Mouse (Mus musculus): ENCODE measurements around the gene Stk4. TPM values are rescaled to one million over a fixed set of nuclear protein-coding genes. Genes with fewer than 3 reads are reported as not detected.

Gene Stk4
- total RNA-seq, 2 experiments from 2014 or later, result 72.5 to 76.5 TPM

DNA sequence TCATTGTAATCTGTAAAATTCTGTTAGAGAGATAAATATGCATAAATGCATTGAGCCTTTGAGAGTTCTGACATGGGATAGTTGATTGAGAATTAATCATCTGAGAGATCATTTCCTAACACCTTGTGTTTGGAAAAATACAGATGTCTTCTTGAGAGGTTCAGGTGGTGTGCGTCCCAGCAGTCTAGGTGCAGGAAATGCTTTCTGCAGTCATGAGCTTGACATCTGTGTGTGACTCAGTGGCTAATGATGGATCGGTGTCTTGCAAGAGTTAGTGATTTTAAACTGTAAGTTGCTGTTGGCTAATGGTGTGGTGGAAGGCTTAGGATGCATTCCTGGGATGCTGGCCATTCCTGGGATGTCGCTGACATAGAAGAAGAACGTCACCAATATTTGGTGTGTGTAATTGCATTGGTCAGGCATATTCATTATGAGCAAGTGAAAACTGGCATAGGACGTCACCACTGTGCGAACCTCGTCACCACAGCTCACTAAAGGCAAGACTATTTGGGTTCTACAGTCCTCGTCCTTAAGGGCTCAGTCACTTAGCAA, 6.8 kb downstream of the Stk4 start:
- ATAC-seq (replicated peaks; ENCODE audit: low FRiP score, low TSS enrichment, poor library complexity, severe bottlenecking), result no peak

DNA sequence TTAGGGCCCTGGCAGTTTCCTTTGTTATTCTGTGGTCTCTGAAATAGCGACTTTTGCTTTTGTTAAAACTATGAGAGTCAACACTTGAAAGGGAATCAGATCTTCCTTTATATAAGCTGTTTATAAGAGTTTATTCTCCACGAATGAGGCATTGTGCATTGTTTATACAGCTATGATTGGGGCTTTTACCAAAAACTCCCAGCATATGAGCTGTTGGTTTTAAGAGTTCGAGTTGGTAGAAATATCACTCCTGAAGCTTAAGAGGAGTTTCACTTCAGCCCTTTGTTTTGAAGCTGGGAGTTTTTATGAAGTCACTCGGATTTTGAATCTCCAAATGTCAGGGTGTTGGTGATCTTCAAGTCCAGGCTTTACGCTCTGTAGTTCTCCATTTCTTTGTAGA, 7.8 kb downstream of the Stk4 start:
- ATAC-seq (replicated peaks; ENCODE audit: low FRiP score, low TSS enrichment, poor library complexity, severe bottlenecking), result no peak

DNA sequence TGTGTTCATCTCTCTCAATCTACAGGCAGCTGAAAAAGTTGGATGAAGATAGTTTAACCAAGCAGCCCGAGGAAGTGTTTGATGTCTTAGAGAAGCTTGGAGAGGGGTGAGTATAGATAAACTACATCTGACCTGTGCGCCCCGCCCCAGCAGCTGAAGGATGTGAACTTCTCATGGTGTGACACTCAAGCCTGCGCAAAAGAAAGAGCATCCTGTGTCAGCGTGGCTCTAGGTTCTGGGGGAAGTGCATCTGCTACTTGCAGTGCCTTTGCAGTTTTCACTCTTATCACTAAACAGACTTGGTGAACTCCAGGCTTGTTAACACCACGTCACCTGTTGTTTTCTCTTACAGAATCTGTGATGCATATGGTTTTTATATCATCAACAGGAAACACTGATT, 9.4 kb downstream of the Stk4 start:
- ATAC-seq (replicated peaks; ENCODE audit: low FRiP score, low TSS enrichment, poor library complexity, severe bottlenecking), result peak; percentile 72

DNA sequence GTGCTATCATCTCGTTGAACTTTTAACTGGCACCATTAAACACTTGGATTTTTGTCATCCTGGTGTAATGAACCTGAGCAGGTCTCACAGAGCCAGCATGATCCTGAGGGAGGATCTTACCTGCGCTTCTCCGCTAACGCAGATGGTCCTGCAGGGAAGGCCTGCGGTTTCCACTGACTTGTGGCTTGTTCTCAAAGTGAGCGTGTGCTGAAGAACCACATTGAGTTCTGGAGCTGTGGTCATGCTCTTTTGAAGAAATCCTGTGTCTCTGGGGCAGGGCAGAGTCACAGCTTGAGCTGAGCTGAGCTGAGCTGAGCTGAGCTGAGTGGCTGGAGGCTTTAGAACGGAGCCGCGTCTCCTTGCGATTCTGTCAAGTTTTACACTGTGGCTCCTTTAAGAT, 11.5 kb downstream of the Stk4 start:
- no peak for ATAC-seq (replicated peaks; ENCODE audit: low FRiP score, low TSS enrichment, poor library complexity, severe bottlenecking)

DNA sequence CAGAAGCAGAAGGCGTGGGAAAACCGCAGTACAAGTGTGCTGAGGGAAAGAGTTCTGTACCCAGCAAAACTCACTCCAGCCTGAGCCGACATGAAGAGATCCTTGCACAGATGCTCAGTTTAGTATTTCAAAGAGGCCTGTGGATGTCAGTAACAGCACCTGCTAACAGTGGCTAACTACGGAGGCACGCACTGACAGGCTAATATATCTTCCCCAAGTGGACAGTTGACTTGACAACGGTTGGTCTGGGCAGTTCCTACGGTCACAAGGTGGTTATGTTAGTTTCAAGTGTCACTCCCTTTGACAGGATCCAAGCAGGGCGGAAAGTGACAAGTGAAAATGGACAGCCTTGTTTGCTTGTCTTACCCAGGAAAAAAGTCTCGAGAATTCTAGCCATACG, 12.1 kb downstream of the Stk4 start:
- no peak for ATAC-seq (replicated peaks; ENCODE audit: low FRiP score, low TSS enrichment, poor library complexity, severe bottlenecking)

DNA sequence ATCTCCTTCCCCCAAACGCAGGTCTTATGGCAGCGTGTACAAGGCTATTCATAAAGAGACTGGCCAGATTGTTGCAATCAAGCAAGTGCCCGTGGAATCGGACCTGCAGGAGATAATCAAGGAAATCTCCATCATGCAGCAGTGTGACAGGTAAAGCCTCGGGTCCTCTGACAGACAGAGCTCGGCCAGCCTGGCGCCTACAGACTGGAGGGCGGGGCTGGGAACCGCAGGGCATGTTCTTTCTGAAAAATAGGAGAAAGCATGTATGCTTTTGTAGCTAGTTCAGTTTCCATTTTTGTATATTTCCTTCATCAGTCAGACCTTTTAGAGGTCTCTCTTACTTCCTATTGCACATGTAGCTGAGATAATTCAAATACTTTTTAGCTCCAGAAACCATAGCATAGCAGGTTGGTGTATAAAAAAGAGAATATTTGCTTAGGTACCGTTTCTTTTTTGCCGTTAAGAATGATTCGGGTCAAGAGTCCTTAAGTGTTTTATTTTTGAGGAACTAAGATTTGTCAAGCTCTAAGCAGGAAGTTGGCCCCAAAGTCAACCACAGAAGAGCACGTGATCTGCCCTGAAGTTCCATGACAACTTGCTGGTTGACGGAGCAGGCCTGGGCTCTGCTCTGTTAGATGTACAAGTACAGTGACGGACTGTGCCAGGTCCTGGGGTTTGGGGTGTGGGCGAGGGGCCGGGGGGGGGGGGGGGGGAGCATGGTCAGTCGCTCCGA, 13.7 kb downstream of the Stk4 start:
- peak; percentile 48 for ATAC-seq (replicated peaks; ENCODE audit: low FRiP score, low TSS enrichment, poor library complexity, severe bottlenecking)

DNA sequence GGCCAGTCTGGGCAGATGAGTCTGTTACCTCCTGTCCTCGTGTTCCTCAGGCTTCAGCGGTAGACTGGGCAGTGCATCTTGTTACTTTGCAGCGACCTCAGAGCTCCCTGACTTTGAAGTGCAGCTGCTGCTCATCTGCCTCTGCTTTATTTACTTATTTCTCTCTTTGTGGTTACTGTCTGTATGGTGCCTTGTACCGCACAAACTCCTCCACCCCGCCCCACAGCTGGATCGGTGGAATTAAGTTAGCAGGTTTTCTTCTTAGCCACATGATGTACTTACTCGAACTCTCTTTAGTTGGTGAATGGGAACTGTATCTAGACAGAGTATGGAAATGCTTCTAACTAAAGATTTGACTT, 14.2 kb downstream of the Stk4 start:
- no peak for ATAC-seq (replicated peaks; ENCODE audit: low FRiP score, low TSS enrichment, poor library complexity, severe bottlenecking)

DNA sequence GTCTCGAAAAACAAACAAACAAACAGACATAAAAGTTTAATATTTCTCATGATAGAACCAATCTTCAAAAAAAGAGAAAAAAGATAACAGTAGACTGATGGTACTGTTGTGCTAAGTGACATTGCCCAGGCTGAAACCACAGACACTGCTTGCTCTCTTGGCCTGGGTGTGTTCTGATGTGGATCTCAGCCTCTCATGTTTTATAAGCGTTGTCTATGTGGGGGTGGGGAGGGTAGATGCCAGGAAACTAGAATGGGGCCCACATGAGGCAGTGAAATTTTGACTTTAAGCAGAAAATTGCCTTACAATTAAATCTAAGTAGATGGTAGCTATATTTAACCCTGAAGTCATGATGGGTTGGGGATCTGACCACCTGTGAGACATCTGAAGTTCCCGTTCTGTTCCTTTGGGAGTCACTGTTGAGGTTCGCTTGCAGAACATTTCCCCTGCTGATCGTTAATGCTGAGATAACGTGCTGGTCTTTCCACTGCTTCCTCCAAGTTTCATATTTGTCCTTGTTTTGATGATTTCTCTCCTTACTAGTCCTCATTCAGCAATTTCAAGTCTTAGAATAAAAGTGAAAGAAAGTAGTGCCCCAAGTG, 17.4 kb downstream of the Stk4 start:
- ATAC-seq (replicated peaks; ENCODE audit: low FRiP score, low TSS enrichment, poor library complexity, severe bottlenecking), result no peak

DNA sequence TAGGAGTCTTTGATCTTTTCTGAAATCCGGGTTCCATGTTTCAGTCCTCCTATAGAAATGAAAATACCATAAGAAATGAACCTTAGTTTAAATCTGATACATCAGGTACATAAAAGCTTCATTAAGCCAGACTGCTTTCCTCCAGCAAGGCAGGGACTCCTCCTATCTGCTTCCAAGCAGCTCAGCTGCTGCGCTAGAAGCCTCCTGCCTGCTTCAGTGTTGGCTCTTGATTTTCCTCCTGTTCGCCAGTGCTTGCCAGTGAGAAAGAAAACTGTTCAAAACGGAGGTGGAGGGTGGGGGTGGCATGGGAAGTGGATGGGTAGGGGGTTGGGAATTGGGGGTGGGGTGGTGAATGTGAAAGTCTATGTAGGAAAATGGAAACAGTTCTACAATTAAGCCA, 19.4 kb downstream of the Stk4 start:
- no peak for ATAC-seq (replicated peaks; ENCODE audit: low FRiP score, low TSS enrichment, poor library complexity, severe bottlenecking)

DNA sequence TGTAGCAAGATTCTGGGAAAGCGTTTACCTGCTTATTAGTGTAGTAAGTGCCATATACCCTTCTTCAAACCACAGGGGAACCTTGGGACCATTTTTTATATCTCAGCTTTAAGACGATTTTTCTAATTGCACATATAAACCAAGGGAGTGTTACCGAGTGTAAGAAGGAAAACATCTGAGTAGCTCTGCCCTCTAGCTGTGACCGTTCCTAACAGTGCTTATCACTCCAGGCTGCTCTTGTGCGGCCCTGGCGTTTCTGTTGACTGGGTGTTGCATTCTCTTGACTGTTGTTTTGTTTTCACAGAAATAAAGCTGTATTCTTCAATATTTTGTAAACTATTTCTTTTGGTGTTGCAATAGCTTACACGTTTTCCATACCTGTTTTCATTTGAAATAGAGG, 24.0 kb downstream of the Stk4 start:
- peak; percentile 81 for ATAC-seq (replicated peaks; ENCODE audit: low FRiP score, low TSS enrichment, poor library complexity, severe bottlenecking)

DNA sequence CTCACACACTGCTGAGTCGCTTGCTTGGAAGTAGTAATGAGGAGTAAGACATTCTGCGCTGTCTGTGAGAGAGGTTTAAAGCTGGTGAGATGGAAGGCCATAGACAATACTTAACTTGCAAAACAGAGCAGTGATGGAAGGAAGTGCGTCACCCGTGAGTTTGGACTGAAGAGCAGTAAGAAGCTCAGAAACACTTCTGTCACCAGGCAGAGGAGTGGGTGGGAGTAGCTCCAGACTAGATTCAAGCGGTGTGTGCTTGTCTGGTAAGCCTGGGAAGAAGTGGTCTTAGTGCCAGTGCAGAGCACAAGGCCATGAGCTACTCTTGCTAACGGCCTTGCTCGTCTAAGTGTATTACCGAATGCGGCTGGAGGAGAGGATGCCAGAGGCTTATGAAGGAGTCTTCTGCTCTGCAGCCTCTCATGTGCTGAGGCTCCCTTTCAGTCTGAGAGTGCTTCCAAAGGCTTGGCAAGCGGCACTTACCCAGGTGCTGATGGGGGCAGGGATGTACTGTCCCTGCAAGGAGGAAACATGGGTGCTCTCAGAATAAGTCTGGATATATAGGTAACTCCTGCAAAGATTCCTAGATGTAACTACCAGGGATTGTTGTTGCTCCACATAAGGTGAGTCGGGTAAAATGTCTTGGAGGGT, 28.6 kb downstream of the Stk4 start:
- no peak for ATAC-seq (replicated peaks; ENCODE audit: low FRiP score, low TSS enrichment, poor library complexity, severe bottlenecking)

DNA sequence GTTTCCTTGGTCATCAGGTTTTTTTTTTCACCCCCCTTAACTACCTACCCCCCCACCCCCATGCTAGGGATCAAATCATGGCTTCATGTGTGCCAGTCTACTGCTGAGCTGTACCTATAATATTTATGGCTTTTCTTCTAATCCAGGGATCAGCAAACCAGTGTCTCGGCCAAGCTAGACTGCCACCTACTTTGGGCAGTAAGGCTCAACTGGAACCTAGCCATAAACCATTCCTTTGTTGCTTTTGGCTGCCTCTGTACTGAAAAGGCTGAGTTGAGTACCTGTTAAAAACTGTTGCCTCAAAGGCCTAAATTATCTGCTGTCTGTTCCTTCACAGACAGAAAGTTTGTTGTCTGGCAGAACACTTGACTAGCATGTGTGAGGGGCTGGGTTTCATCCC, 31.8 kb downstream of the Stk4 start:
- ATAC-seq (replicated peaks; ENCODE audit: low FRiP score, low TSS enrichment, poor library complexity, severe bottlenecking), result no peak

DNA sequence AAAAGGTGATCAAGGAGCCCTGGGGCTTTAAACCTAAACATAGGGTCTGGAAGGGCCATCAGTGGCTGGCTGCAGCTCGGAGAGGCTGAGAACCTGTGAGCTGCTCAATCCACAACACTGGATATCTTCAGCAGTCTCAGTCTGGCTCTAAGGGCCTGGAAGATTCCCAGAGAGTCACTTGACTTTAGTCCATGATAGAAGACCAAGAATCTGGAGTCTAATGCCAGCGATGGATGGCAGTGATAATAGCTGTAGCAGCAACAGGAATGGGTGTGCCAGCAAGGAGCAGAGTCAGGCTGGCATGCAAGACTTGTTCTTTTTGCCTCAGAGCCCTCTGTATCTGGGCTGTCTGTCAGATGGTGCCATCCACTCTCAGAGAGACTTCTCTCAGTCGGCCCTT, 32.2 kb downstream of the Stk4 start:
- no peak for ATAC-seq (replicated peaks; ENCODE audit: low FRiP score, low TSS enrichment, poor library complexity, severe bottlenecking)

DNA sequence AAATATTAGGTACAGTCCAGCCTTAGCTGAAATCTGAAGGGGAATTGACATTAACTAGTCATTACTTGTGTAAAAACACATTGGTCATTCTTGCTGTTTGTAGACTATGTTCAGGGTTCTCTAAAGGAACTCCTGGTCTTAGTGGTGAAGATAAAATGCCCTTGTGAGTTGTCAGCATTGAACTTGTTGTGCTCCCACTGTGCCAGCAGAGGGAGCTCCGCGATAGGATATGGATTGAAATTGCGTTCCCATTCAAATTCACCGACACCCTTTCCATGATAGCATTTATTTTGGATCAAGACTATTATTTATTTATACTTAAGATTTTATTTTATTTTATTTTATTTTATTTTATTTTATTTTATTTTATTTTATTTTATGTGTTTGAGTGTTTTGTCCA, 33.4 kb downstream of the Stk4 start:
- peak; percentile 56; the same call in 1 of the 2 replicates for ATAC-seq (replicated peaks; ENCODE audit: low FRiP score, low TSS enrichment, poor library complexity, severe bottlenecking)

DNA sequence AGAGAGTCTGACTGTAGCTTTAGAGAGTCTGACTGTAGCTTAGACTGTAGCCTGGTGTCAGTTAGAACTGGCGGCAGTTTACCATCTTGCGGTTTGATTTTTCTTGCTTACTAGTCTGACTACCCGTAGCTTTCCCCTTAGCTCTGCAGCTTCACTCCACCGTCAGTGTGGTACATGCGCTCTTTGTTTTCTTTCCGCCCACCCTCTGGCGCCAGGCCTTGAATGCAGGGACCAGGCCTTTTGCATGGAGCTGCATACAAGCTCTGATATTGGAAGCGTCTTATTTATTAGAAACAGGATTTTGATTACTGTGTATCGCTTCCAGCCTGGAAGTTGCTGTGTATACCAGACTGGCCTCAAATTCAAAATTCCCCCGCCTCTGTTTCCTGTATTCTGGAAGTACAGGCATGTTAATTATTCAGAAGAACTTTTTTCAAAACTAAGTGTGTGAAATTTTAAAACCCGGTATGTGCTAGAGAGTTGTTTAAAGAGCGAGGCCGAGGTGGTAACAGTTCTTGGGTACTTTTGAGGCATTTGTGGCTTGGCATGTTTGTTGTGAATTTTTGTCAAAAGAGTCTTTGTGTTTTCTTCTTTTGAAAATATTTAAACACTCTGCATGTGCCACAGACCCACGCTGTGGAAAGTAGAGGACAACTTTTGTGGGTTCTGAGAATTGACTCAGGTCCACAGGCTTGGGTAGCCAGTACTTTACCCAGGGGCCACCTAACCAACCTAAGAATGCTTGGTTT, 36.3 kb downstream of the Stk4 start:
- no peak for ATAC-seq (replicated peaks; ENCODE audit: low FRiP score, low TSS enrichment, poor library complexity, severe bottlenecking)

DNA sequence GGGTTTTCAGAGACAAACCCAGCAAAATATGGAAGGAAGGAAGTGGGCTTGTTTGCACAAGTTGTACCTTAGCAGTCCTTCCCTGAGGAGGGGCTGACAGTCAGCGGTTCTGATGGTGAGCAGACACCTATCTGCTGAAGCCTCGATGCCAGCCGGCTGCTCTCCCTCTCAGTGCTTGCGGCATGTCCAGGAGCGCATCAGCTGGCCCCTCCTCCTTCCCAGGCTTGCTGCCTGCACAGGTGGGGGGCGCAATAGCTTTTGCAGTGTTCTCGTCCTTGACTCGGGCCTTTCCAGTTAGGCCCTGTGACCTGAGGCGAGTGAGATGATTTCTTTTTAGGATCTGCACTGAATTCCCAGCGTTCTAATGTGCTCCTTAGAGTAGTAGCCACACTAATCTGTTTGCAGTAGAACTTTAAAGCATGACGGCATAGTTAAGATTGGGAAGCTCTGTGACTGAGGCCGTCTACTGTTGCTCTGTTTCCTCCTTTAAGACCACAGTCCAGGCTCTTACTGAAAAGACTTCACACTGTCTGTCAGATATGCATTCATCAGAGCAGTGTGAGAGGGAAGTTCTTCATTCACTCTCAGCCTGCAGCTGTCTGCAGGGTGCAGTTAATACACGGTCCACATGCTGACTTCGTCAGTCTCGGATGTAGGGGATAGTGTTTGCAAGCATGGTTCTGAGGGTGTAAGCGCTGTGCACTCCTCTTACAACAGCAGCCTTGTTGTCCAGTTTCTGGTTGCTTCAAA, 37.2 kb downstream of the Stk4 start:
- ATAC-seq (replicated peaks; ENCODE audit: low FRiP score, low TSS enrichment, poor library complexity, severe bottlenecking), result no peak

DNA sequence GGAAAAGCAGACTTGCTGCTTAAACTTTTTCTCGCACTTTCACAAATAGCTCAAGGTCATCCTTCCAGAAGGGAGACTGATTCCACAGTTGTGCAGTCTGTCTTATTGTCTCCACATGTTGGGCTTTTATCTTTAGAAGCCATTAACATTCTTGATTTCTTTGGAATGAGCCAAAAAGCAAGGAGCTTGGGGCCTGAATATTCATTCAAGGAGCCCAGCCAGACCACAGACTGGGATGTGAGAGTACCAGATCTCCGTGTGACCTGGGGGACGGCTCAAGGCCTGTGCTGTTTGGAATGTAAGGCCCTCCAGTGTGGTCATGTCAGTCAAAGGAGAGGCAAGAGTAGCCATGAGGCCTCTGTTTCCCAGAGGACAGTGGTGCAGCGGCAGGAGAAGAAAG, 38.4 kb downstream of the Stk4 start:
- no peak for ATAC-seq (replicated peaks; ENCODE audit: low FRiP score, low TSS enrichment, poor library complexity, severe bottlenecking)

DNA sequence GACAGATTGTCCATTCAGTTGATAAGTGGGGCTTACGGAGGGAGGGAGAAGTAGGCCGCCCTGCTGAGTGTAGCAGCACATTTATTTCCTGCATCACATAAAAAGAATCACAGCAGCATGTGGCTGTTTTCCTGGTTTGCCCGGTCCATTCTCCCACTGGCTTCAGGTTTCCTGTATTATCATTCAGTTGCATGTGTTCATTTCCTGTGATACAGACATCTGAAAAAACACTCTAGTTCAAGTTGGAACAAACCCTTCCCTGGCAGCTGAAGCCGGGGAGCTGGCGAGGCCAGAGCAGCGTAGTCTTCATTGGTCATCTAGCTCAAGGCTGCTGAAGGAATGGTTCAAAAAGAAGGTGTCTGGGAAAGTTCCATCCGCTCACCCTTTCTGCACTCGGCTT, 41.4 kb downstream of the Stk4 start:
- ATAC-seq (replicated peaks; ENCODE audit: low FRiP score, low TSS enrichment, poor library complexity, severe bottlenecking), result no peak

DNA sequence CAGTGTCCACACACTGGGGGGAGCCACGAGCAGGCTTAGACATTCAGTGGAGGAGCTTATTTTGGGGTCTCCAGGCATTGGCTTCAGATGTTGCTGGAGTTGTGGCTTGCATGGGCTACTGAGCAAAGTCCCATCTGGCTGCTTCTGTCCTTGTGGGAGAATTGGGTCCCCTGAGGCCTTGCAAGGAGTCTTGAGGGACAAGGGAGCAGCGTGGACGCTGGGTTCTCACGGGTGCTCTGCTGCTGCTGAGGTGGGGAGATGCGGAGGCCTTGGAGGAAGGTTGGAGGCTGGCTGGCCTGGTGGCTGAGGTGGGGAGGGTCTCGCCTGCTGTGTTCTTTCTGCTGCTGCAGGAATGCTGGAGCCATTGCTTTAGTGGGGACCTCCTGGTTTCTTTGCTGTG, 43.9 kb downstream of the Stk4 start:
- ATAC-seq (replicated peaks; ENCODE audit: low FRiP score, low TSS enrichment, poor library complexity, severe bottlenecking), result no peak

Data from megakaryocyte-erythroid progenitor cell, adult 5-6 weeks (primary cell).